Mouse (Mus musculus) heart, embryonic 14.5 days (tissue): ENCODE results near the gene Mup5. TPM values are rescaled to one million over a fixed set of nuclear protein-coding genes. Genes with fewer than 3 reads are reported as not detected.
"Not testable (repeated sequence)": the region's sequence is repeated elsewhere in the genome, so short reads cannot be mapped to it uniquely, and the experiment has no call there.

Source experiments
- ATAC-seq: fragments of 200-750 bp; cut with Nextera tagmentation; 2 replicates; pipeline ENCODE4 v1.8.0; 2017; ENCODE audit warnings: low read depth, moderate TSS enrichment; ENCODE audit not compliant: insufficient number of reproducible peaks, insufficient read depth, low FRiP score
- H3K27ac ChIP-seq, 2 experiments: fragments of 200-500 bp in 1 of 2; fragments of 300-500 bp in 1 of 2; sonication (generic) in 1 of 2; replicated peaks in 1 of 2; 2 replicates each; pipeline ENCODE4 v1.5.1; 2012 to 2014; ENCODE audit warnings: low read depth in 2 of 2, low read length in 2 of 2, control low read depth in 1 of 2, mild to moderate bottlenecking in 1 of 2, mixed read lengths in 1 of 2; ENCODE audit not compliant: control insufficient read depth in 1 of 2, insufficient read depth in 1 of 2
- H3K27me3 ChIP-seq: fragments of 300-500 bp; sonication (generic); 2 replicates; pipeline ENCODE4 v1.6.1; 2014; ENCODE audit warnings: mild to moderate bottlenecking, low read length, control low read depth; ENCODE audit not compliant: control insufficient read depth, insufficient read depth
- H3K36me3 ChIP-seq: fragments of 300-500 bp; sonication (generic); 2 replicates; pipeline ENCODE4 v1.6.1; 2014; ENCODE audit warnings: mild to moderate bottlenecking, control low read depth, low read length, mixed read lengths; ENCODE audit not compliant: control insufficient read depth, insufficient read depth
- H3K4me1 ChIP-seq, 2 experiments: fragments of 200-500 bp in 1 of 2; fragments of 300-500 bp in 1 of 2; sonication (generic) in 1 of 2; 2 replicates each; pipeline ENCODE4 v1.6.1; 2012 to 2014; ENCODE audit warnings: low read length in 2 of 2, control low read depth in 1 of 2, mixed read lengths in 1 of 2; ENCODE audit not compliant: control insufficient read depth in 2 of 2, insufficient read depth in 2 of 2
- H3K4me2 ChIP-seq: fragments of 300-500 bp; sonication (generic); 2 replicates; pipeline ENCODE4 v1.6.1; 2014; ENCODE audit warnings: mild to moderate bottlenecking, low read length
- H3K4me3 ChIP-seq, 2 experiments: fragments of 200-500 bp in 1 of 2; fragments of 300-500 bp in 1 of 2; sonication (generic) in 1 of 2; 2 replicates each; pipeline ENCODE4 v1.5.1; 2012 to 2014; ENCODE audit warnings: low read length in 2 of 2, mild to moderate bottlenecking in 2 of 2, control low read depth in 1 of 2, low read depth in 1 of 2, moderate library complexity in 1 of 2; ENCODE audit not compliant: control insufficient read depth in 1 of 2, insufficient read depth in 1 of 2
- H3K9ac ChIP-seq: fragments of 300-500 bp; sonication (generic); 2 replicates; pipeline ENCODE4 v1.6.1; 2014; ENCODE audit warnings: mild to moderate bottlenecking, low read length
- H3K9me3 ChIP-seq: fragments of 300-500 bp; sonication (generic); 2 replicates; pipeline ENCODE4 v1.6.1; 2016; ENCODE audit warnings: low read length, control low read depth; ENCODE audit not compliant: control insufficient read depth
- WGBS: fragments of 180-500 bp; shearing (Covaris S2); extraction: QIAGEN DNeasy Blood & Tissue Kit; methylation state at CpG from one replicate; pipeline ENCODE4 v1.1.7; 2014; 5-methylcytosine and 5-hydroxymethylcytosine counted together
- polyA plus RNA-seq: library from polyadenylated mRNA; unstranded; fragments of >200 nt; fragmentation: Nextera tagmentation; extraction: Ambion mirVana; gene quantifications from 2 replicates; pipeline ENCODE4 v1.2.1, GENCODE M21; 2014

Mup5 gene
- polyA plus RNA-seq, 1 experiment from 2014 or later = not detected

GRCm38 (mm10) chr4:61822541-61822940 is 12.5 kb downstream of the Mup5 start:
- not testable (repeated sequence) for ATAC-seq, H3K4me1 ChIP-seq, H3K27me3 ChIP-seq, H3K4me2 ChIP-seq, H3K9me3 ChIP-seq, H3K36me3 ChIP-seq, H3K27ac ChIP-seq, H3K4me3 ChIP-seq, H3K9ac ChIP-seq
- 91% methylated on average over 9 of the region's 9 CpGs for WGBS

DNA sequence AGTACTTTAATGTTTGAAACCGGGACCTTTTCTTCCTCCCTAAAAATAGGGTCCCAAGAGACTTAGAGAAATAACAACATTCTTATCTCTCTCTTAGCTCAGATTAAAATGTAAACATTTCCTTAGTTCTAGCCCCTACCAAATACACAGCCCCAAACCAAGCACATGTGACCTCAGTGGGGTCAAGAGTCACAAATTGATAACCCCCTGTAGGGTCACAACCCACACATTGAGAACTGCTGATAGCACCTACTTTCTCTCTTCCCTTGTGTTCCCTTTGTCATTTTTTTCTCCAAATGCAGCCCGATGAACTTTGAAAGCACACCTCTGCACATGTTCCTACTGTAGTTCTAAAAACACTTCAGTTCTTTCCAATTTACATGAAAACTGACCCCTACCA is 19.4 kb downstream of the Mup5 start:
- WGBS = 31% methylated on average over 2 of the region's 2 CpGs
- no peak overlapping the region for H3K4me2 ChIP-seq
- no peak overlapping the region for H3K4me3 ChIP-seq
- ATAC-seq = no peak
- no peaks in the 10 kb centered on the region for H3K27me3 ChIP-seq
- H3K4me1 ChIP-seq = no peaks in the 10 kb centered on the region
- H3K9me3 ChIP-seq = no peaks in the 10 kb centered on the region
- H3K36me3 ChIP-seq = no peaks in the 10 kb centered on the region
- H3K27ac ChIP-seq = no peak overlapping the region
- no peak overlapping the region for H3K9ac ChIP-seq

DNA sequence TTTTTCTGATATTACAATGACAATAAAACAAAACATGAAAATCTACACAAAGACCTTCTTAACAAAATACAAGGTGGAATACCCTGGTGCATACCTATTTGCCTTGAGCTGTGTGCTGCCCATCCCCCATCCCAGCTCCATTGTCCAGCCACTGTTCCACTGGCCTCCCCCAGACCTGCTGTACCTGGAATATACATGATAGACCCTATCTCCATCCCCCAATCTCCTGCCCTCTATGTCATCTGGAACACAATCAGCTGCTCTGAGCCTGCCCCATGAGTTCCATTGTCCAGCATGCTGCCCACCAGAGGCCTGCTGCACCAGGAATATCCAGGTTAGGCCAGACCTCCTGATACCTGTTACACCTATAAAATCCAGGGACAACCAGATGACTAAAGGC is 21.6 kb downstream of the Mup5 start:
- H3K36me3 ChIP-seq = no peaks in the 10 kb centered on the region
- H3K9ac ChIP-seq = no peak overlapping the region
- no peaks in the 10 kb centered on the region for H3K9me3 ChIP-seq
- H3K4me2 ChIP-seq = no peak overlapping the region
- no peak overlapping the region for H3K4me3 ChIP-seq
- no peaks in the 10 kb centered on the region for H3K4me1 ChIP-seq
- no peak for ATAC-seq
- H3K27ac ChIP-seq = no peak overlapping the region
- no peaks in the 10 kb centered on the region for H3K27me3 ChIP-seq

DNA sequence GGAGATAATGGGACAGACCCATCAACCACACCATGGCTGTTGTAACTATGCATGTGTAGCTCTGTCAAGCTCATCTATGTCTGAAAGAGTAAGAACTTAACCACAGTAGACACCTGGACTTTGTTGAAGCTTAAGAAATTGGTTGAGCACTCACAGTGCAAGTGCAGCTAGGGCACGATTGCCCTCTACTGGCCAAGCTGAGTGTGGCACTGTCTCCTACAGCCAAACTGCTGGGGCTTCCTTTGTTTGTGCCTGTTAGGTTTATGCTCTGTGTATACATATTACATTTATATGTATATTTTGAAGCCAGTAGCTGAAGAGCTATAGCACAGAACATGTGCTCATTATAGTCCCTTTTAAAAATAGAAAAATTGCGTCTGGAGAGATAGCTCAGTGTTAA is 23.8 kb downstream of the Mup5 start:
- H3K4me3 ChIP-seq, H3K36me3 ChIP-seq, H3K27ac ChIP-seq, ATAC-seq, H3K4me2 ChIP-seq, H3K9me3 ChIP-seq, H3K27me3 ChIP-seq, H3K4me1 ChIP-seq, H3K9ac ChIP-seq: not testable (repeated sequence)
- 15% methylated on average over 2 of the region's 2 CpGs for WGBS

DNA sequence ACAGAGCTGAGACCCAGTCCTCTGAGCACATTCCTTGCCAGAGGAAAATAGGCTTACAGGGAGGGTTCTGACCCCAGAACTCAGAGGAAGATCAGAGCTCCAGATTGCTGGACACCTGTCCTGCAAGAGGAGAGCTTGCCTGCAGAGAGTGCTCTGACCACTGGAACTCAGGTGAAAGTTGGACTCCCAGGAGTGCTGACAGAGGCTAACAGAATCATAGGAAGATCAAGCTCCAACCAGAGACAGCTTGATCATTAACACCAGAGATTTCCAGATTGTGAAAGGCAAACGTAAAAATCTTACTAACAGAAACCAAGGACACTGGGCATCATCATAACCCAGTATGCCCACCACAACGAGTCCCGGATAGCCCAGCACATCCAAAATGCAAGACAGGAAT is 26.1 kb downstream of the Mup5 start:
- H3K36me3 ChIP-seq, H3K4me3 ChIP-seq, H3K4me1 ChIP-seq, H3K9me3 ChIP-seq, ATAC-seq, H3K27me3 ChIP-seq, H3K4me2 ChIP-seq, H3K9ac ChIP-seq, H3K27ac ChIP-seq: not testable (repeated sequence)
- WGBS = 75% methylated on average over 3 of the region's 3 CpGs

DNA sequence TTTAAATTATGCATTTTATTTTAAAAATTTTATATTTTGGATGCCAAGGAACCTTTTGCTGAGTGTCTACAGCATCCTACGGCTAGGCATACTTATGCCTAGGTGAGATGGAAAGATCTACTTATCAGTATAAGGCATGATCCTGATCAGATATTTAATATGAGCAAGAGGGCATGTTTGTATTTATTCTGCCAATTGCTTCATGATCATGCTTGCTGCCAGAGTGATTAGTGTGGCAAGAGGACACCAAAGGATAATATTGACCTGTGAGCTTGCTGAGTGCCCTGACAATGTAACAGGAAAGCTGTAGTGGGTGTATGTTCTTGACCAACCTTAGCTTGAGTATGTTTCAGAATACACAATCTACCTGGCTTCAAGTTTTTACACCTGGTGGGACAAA is 45.3 kb downstream of the Mup5 start:
- WGBS = 92% methylated on average over 1 of the region's 1 CpGs
- not testable (repeated sequence) for H3K36me3 ChIP-seq, H3K9ac ChIP-seq, H3K4me2 ChIP-seq, H3K27me3 ChIP-seq, H3K4me1 ChIP-seq, H3K4me3 ChIP-seq, ATAC-seq, H3K9me3 ChIP-seq, H3K27ac ChIP-seq

GRCm38 (mm10) chr4:61784231-61784630 is 50.8 kb downstream of the Mup5 start:
- not testable (repeated sequence) for H3K36me3 ChIP-seq, H3K4me3 ChIP-seq, ATAC-seq, H3K4me1 ChIP-seq, H3K27me3 ChIP-seq, H3K27ac ChIP-seq, H3K4me2 ChIP-seq, H3K9me3 ChIP-seq, H3K9ac ChIP-seq
- WGBS = 79% methylated on average over 1 of the region's 1 CpGs

- H3K9ac ChIP-seq, H3K4me3 ChIP-seq, H3K4me2 ChIP-seq, H3K27ac ChIP-seq, H3K27me3 ChIP-seq, H3K4me1 ChIP-seq, ATAC-seq, H3K9me3 ChIP-seq, H3K36me3 ChIP-seq: not testable (repeated sequence)
- 70% methylated on average over 1 of the region's 5 CpGs for WGBS
Measured at GRCm38 (mm10) chr4:61782169-61782568, 52.9 kb downstream of the Mup5 start, which contains the start of gene Mup19. Mup19 (minus strand) TSS chr4:61782269.
